Mouse (Mus musculus) gastrocnemius, adult 8-10 months (tissue): ENCODE results near the gene Tulp2. TPM values are rescaled to one million over a fixed set of nuclear protein-coding genes. Genes with fewer than 3 reads are reported as not detected.

Experiments used
- microRNA-seq: library from miRNA; unstranded; fragments of <30 nt; microRNA quantifications from one replicate; pipeline ENCODE4 v1.2.0, GENCODE M21; 2022
- total RNA-seq, 4 experiments: library from RNA; stranded (reverse); gene quantifications; 2 replicates each; pipeline ENCODE4 v1.2.4; 2022

Tulp2 gene
- total RNA-seq, 4 experiments from 2014 or later, result not detected

Small RNAs within 50 kb of the gene (microRNA-seq; reads per million reads assigned to microRNA genes)
- not detected for gene Gm22133

Other genes starting within 250 kb of the Tulp2 start
- 1 to 10 TPM in 3 of 4 experiments, under 1 TPM in 1; 0.15 to 2.0 (median 1.2) TPM for gene Cd37, start 242.8 kb upstream of the Tulp2 start, total RNA-seq
- gene Slc6a16, start 240.8 kb upstream of the Tulp2 start, total RNA-seq, result not detected
- gene Slc6a21, start 204.4 kb upstream of the Tulp2 start, total RNA-seq, result not detected
- gene Trpm4, start 148.1 kb upstream of the Tulp2 start, total RNA-seq, result 10 to 100 TPM; 30.7 to 35.6 (median 32.0) TPM
- 100 to 1,000 TPM; 700 to 858 (median 833) TPM for gene Hrc, start 146.6 kb upstream of the Tulp2 start, total RNA-seq
- gene Ppfia3, start 114.9 kb upstream of the Tulp2 start, total RNA-seq, result under 1 TPM in 3 of 4 experiments, not detected in 1; 0.07 to 0.24 (median 0.09) TPM
- not detected for gene Lin7b, start 111.3 kb upstream of the Tulp2 start, total RNA-seq
- gene Snrnp70, start 86.1 kb upstream of the Tulp2 start, total RNA-seq, result 10 to 100 TPM; 45.4 to 74.5 (median 59.9) TPM
- gene Kcna7, start 76.2 kb upstream of the Tulp2 start, total RNA-seq, result 10 to 100 TPM; 78.8 to 94.6 (median 88.3) TPM
- 1 to 10 TPM; 3.7 to 4.9 (median 4.3) TPM for gene Ntf5, start 68.2 kb upstream of the Tulp2 start, total RNA-seq
- gene Lhb, start 61.1 kb upstream of the Tulp2 start, total RNA-seq, result under 1 TPM in 2 of 4 experiments, not detected in 2; 0.46 to 0.61 TPM
- gene Gys1, start 47.0 kb upstream of the Tulp2 start, total RNA-seq, result 100 to 1,000 TPM; 265 to 308 (median 299) TPM
- 10 to 100 TPM; 22.4 to 28.6 (median 24.0) TPM for gene Ruvbl2, start 43.8 kb upstream of the Tulp2 start, total RNA-seq
- gene Ftl1, start 22.0 kb upstream of the Tulp2 start, total RNA-seq, result 100 to 1,000 TPM in 3 of 4 experiments, 10 to 100 TPM in 1; 83.2 to 132 (median 121) TPM
- 10 to 100 TPM; 14.5 to 17.8 (median 15.3) TPM for gene Bax, start 15.0 kb upstream of the Tulp2 start, total RNA-seq
- gene Gm45808, start 4.9 kb downstream of the Tulp2 start, total RNA-seq, result 10 to 100 TPM in 3 of 4 experiments, 1 to 10 TPM in 1; 9.7 to 19.4 (median 11.8) TPM
- gene Dhdh, start 6.9 kb downstream of the Tulp2 start, total RNA-seq, result 10 to 100 TPM; 22.2 to 29.9 (median 27.6) TPM
- 10 to 100 TPM; 51.1 to 66.1 (median 56.8) TPM for gene Nucb1, start 28.5 kb downstream of the Tulp2 start, total RNA-seq
- gene Ppp1r15a, start 44.4 kb downstream of the Tulp2 start, total RNA-seq, result 10 to 100 TPM; 19.6 to 34.3 (median 29.4) TPM
- gene Plekha4, start 44.5 kb downstream of the Tulp2 start, total RNA-seq, result 1 to 10 TPM; 1.4 to 5.4 (median 4.6) TPM
- 1 to 10 TPM in 1 of 4 experiments, under 1 TPM in 2, not detected in 1; 0.52 to 2.8 (median 0.56) TPM for gene Hsd17b14, start 73.0 kb downstream of the Tulp2 start, total RNA-seq
- gene Bcat2, start 88.3 kb downstream of the Tulp2 start, total RNA-seq, result 100 to 1,000 TPM in 1 of 4 experiments, 10 to 100 TPM in 3; 82.2 to 107 (median 91.8) TPM
- not detected for gene Fgf21, start 133.6 kb downstream of the Tulp2 start, total RNA-seq
- not detected for gene Fut1, start 135.4 kb downstream of the Tulp2 start, total RNA-seq
- not detected for gene Izumo1, start 139.9 kb downstream of the Tulp2 start, total RNA-seq
- gene Rasip1, start 145.6 kb downstream of the Tulp2 start, total RNA-seq, result 1 to 10 TPM; 5.1 to 7.0 (median 5.3) TPM
- 10 to 100 TPM; 18.5 to 36.8 (median 28.8) TPM for gene Mamstr, start 158.1 kb downstream of the Tulp2 start, total RNA-seq
- under 1 TPM; 0.12 to 0.29 (median 0.20) TPM for gene Fut2, start 184.5 kb downstream of the Tulp2 start, total RNA-seq
- gene Ntn5, start 202.1 kb downstream of the Tulp2 start, total RNA-seq, result under 1 TPM; 0.18 to 0.48 (median 0.27) TPM
- gene Sec1, start 212.5 kb downstream of the Tulp2 start, total RNA-seq, result under 1 TPM in 3 of 4 experiments, not detected in 1; 0.12 to 0.18 (median 0.16) TPM
- gene Car11, start 218.0 kb downstream of the Tulp2 start, total RNA-seq, result 10 to 100 TPM; 14.3 to 18.2 (median 16.1) TPM
- gene Dbp, start 223.2 kb downstream of the Tulp2 start, total RNA-seq, result 100 to 1,000 TPM in 3 of 4 experiments, 10 to 100 TPM in 1; 69.5 to 173 (median 143) TPM
- gene Rpl18, start 233.6 kb downstream of the Tulp2 start, total RNA-seq, result 100 to 1,000 TPM; 479 to 609 (median 594) TPM
- 10 to 100 TPM; 10.6 to 15.0 (median 13.0) TPM for gene Sphk2, start 236.1 kb downstream of the Tulp2 start, total RNA-seq
- gene Fam83e, start 239.3 kb downstream of the Tulp2 start, total RNA-seq, result under 1 TPM in 2 of 4 experiments, not detected in 2; 0.10 to 0.38 TPM
- not detected for gene Spaca4, start 243.9 kb downstream of the Tulp2 start, total RNA-seq